Mouse (Mus musculus) G1E (cell line): Measurements from ENCODE around the gene Srrm3. TPM values are rescaled to one million over a fixed set of nuclear protein-coding genes. Genes with fewer than 3 reads are reported as not detected.

Experiments
- ATAC-seq: 2 replicates; pipeline ENCODE4 v1.8.0; 2016; ENCODE audit warnings: mild to moderate bottlenecking; ENCODE audit not compliant: insufficient number of reproducible peaks, poor library complexity, low FRiP score, severe bottlenecking; ENCODE audit errors: extremely low read depth
- DNase-seq: peaks from one replicate; pipeline ENCODE4 v3.0.0; 2012; ENCODE audit warnings: low spot score
- H3K27me3 ChIP-seq: 2 replicates; pipeline ENCODE4 v1.6.1; 2012; ENCODE audit warnings: mild to moderate bottlenecking, low read length, inconsistent platforms; ENCODE audit not compliant: insufficient read depth
- H3K36me3 ChIP-seq: replicated peaks from 2 replicates; pipeline ENCODE3; 2012; ENCODE audit warnings: mild to moderate bottlenecking, inconsistent platforms
- H3K4me1 ChIP-seq: 2 replicates; pipeline ENCODE4 v1.6.1; 2012; ENCODE audit warnings: low read depth, low read length, inconsistent platforms, mixed read lengths; ENCODE audit not compliant: insufficient read depth
- H3K4me3 ChIP-seq: 2 replicates; pipeline ENCODE4 v1.5.1; 2012; ENCODE audit warnings: low read depth, mild to moderate bottlenecking, inconsistent platforms, low read length, moderate library complexity, mixed read lengths
- H3K9me3 ChIP-seq: replicated peaks from 2 replicates; pipeline ENCODE4 v1.6.1; 2012; ENCODE audit warnings: inconsistent platforms
- CTCF ChIP-seq: IDR thresholded peaks from 2 replicates; pipeline ENCODE4 v1.5.1; 2012; ENCODE audit warnings: low read depth, low read length, inconsistent platforms, mixed read lengths
- GATA1 ChIP-seq: IDR thresholded peaks from 2 replicates; pipeline ENCODE4 v1.6.1; 2012; ENCODE audit warnings: borderline replicate concordance, low read length, inconsistent platforms, mixed read lengths
- GATA2 ChIP-seq: IDR thresholded peaks from 2 replicates; pipeline ENCODE4 v1.6.1; 2012; ENCODE audit warnings: low read depth, low read length, inconsistent platforms, borderline replicate concordance
- POLR2AphosphoS5 ChIP-seq: IDR thresholded peaks from 2 replicates; pipeline ENCODE4 v1.6.1; 2012; ENCODE audit warnings: low read depth, low read length, inconsistent platforms; ENCODE audit not compliant: insufficient replicate concordance
- TAL1 ChIP-seq: conservative IDR thresholded peaks from 2 replicates; pipeline ENCODE4 v1.6.1; 2012; ENCODE audit warnings: low read depth, low read length, inconsistent platforms, mixed read lengths
- polyA plus RNA-seq: library from polyadenylated mRNA; stranded (reverse); fragments of >175 nt; gene quantifications from 2 replicates; pipeline ENCODE4 v1.2.3, GENCODE M21; 2012
- total RNA-seq, 2 experiments: library from RNA; stranded (forward) in 1 of 2; stranded (reverse) in 1 of 2; fragments of 200-1000 nt in 1 of 2; fragments of >200 nt in 1 of 2; fragmentation: Nextera tagmentation in 1 of 2; gene quantifications; 2 replicates each; pipeline ENCODE4 v1.2.3; 2014 to 2017

Srrm3 gene
- total and polyA plus RNA-seq, 3 experiments, result 0.38 TPM; not detected in 2

GRCm38 (mm10) chr5:135917327-135918058, 110.8 kb downstream of the Srrm3 start:
- Histone ChIP-seq H3K4me3 (no peak overlapping the region), H3K9me3 (no peaks in the 10 kb centered on the region), H3K27me3 (no peaks in the 10 kb centered on the region), H3K4me1 (peaks cover 77% of the 10 kb centered on the region), H3K36me3 (peaks cover 98% of the 10 kb centered on the region)
- ATAC-seq (no peak), DNase-seq (no peak)
- TF ChIP-seq CTCF, result peak; percentile 21; the same call in 1 of the 2 replicates
- TF ChIP-seq TAL1, result no peak

DNA sequence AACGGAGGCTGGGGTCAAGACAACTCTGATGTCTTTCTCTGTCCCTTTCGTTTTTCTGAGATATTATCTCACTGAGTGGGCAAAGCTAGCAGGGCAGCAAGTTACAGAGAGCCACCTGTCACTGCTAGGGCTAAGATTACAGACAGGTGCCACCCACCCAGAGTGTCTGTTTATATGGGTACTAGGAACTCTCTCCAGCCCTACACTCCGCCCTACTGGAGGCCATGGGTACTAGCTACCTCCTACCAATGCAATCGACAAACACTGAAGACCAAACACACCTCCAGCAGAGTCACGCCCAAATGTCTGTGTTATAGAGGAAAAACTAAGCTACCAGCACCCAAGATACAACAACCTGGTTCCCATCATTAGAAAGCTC, 111.4 kb downstream of the Srrm3 start:
- Histone ChIP-seq H3K36me3 (peaks cover 98% of the 10 kb centered on the region), H3K9me3 (no peaks in the 10 kb centered on the region), H3K4me1 (peaks cover 76% of the 10 kb centered on the region), H3K27me3 (no peaks in the 10 kb centered on the region), H3K4me3 (no peak overlapping the region)
- DNase-seq, result no peak
- TF ChIP-seq TAL1 (no peak), GATA1 (no peak), POLR2AphosphoS5 (no peak), GATA2 (no peak), CTCF (no peak)
- no peak for ATAC-seq

GRCm38 (mm10) chr5:135918593-135918992, 111.9 kb downstream of the Srrm3 start:
- Histone ChIP-seq H3K27me3 (no peaks in the 10 kb centered on the region), H3K9me3 (no peaks in the 10 kb centered on the region), H3K36me3 (peaks cover 98% of the 10 kb centered on the region), H3K4me3 (no peak overlapping the region), H3K4me1 (peaks cover 73% of the 10 kb centered on the region)
- DNase-seq (no peak), ATAC-seq (no peak)
- no peak for TF ChIP-seq GATA1

DNA sequence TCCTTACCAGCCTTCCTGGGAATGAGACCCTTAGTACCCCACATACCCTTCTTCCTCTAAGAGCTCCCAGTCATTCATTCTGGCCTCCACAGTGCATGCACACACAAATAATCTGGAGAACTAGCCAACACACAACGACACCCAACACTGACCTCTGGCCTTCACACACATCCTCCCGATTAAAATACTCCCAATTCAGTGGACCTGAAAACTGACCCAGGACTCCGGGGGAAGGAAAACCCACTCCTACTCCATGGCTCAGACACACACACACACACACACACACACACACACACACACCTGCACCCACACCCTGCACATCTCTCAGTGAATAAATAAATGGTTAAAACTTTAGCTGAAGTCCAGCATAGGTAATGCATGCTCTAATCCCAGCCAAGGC, 113.2 kb downstream of the Srrm3 start:
- H3K4me1 ChIP-seq, result peaks cover 69% of the 10 kb centered on the region
- no peaks in the 10 kb centered on the region for H3K27me3 ChIP-seq
- H3K4me3 ChIP-seq, result no peak overlapping the region
- peaks cover 97% of the 10 kb centered on the region for H3K36me3 ChIP-seq
- TF ChIP-seq POLR2AphosphoS5, result no peak
- H3K9me3 ChIP-seq, result no peaks in the 10 kb centered on the region
- no peak for DNase-seq
- no peak for ATAC-seq

GRCm38 (mm10) chr5:135923901-135924300, 117.2 kb downstream of the Srrm3 start:
- no peak overlapping the region for H3K4me3 ChIP-seq
- H3K9me3 ChIP-seq, result no peaks in the 10 kb centered on the region
- H3K4me1 ChIP-seq, result peaks cover 67% of the 10 kb centered on the region
- no peak for TF ChIP-seq GATA1
- no peak for TF ChIP-seq CTCF
- TF ChIP-seq TAL1, result no peak
- no peak for TF ChIP-seq GATA2
- no peak for TF ChIP-seq POLR2AphosphoS5
- peaks cover 98% of the 10 kb centered on the region for H3K36me3 ChIP-seq
- DNase-seq, result no peak
- no peaks in the 10 kb centered on the region for H3K27me3 ChIP-seq
- no peak for ATAC-seq

Other genes starting within 250 kb of the Srrm3 start
- not detected in 2 replicates for gene Ccl26, start 243.3 kb upstream of the Srrm3 start, total RNA-seq (2014; fragmentation: Nextera tagmentation)
- gene Ccl26, start 243.3 kb upstream of the Srrm3 start, total RNA-seq (2017), result not detected in 2 replicates
- not detected in 2 replicates for gene Ccl26, start 243.3 kb upstream of the Srrm3 start, polyA plus RNA-seq
- gene Ccl24, start 233.8 kb upstream of the Srrm3 start, total RNA-seq (2014; fragmentation: Nextera tagmentation), result not detected in 2 replicates
- 0.12 TPM in 1 of 2 replicates, not detected in the other for gene Ccl24, start 233.8 kb upstream of the Srrm3 start, total RNA-seq (2017)
- gene Ccl24, start 233.8 kb upstream of the Srrm3 start, polyA plus RNA-seq, result not detected in 2 replicates
- 21.1 and 29.4 TPM in 2 replicates for gene Rhbdd2, start 174.3 kb upstream of the Srrm3 start, total RNA-seq (2014; fragmentation: Nextera tagmentation)
- 6.3 and 6.7 TPM in 2 replicates for gene Rhbdd2, start 174.3 kb upstream of the Srrm3 start, total RNA-seq (2017)
- gene Rhbdd2, start 174.3 kb upstream of the Srrm3 start, polyA plus RNA-seq, result 9.8 and 15.5 TPM in 2 replicates
- 26.7 and 38.1 TPM in 2 replicates for gene Por, start 136.9 kb upstream of the Srrm3 start, total RNA-seq (2014; fragmentation: Nextera tagmentation)
- gene Por, start 136.9 kb upstream of the Srrm3 start, total RNA-seq (2017), result 80.5 and 91.1 TPM in 2 replicates
- gene Por, start 136.9 kb upstream of the Srrm3 start, polyA plus RNA-seq, result 90.4 and 112 TPM in 2 replicates
- 8.5 and 17.8 TPM in 2 replicates for gene Tmem120a, start 62.4 kb upstream of the Srrm3 start, total RNA-seq (2014; fragmentation: Nextera tagmentation)
- 17.3 and 18.0 TPM in 2 replicates for gene Tmem120a, start 62.4 kb upstream of the Srrm3 start, total RNA-seq (2017)
- gene Tmem120a, start 62.4 kb upstream of the Srrm3 start, polyA plus RNA-seq, result 13.3 and 14.2 TPM in 2 replicates
- gene Styxl1, start 28.5 kb upstream of the Srrm3 start, total RNA-seq (2014; fragmentation: Nextera tagmentation), result 0.49 and 0.68 TPM in 2 replicates
- gene Styxl1, start 28.5 kb upstream of the Srrm3 start, total RNA-seq (2017), result 0.12 TPM in 1 of 2 replicates, not detected in the other
- not detected in 2 replicates for gene Styxl1, start 28.5 kb upstream of the Srrm3 start, polyA plus RNA-seq
- gene Mdh2, start 28.4 kb upstream of the Srrm3 start, total RNA-seq (2014; fragmentation: Nextera tagmentation), result 200 and 245 TPM in 2 replicates
- 141 and 153 TPM in 2 replicates for gene Mdh2, start 28.4 kb upstream of the Srrm3 start, total RNA-seq (2017)
- gene Mdh2, start 28.4 kb upstream of the Srrm3 start, polyA plus RNA-seq, result 664 and 799 TPM in 2 replicates
- not detected in 2 replicates for gene Hspb1, start 81.0 kb downstream of the Srrm3 start, total RNA-seq (2014; fragmentation: Nextera tagmentation)
- gene Hspb1, start 81.0 kb downstream of the Srrm3 start, total RNA-seq (2017), result 0.12 TPM in 1 of 2 replicates, not detected in the other
- gene Hspb1, start 81.0 kb downstream of the Srrm3 start, polyA plus RNA-seq, result not detected in 2 replicates
- gene Ywhag, start 127.7 kb downstream of the Srrm3 start, total RNA-seq (2014; fragmentation: Nextera tagmentation), result 168 and 200 TPM in 2 replicates
- gene Ywhag, start 127.7 kb downstream of the Srrm3 start, total RNA-seq (2017), result 73.5 and 99.8 TPM in 2 replicates
- gene Ywhag, start 127.7 kb downstream of the Srrm3 start, polyA plus RNA-seq, result 246 and 281 TPM in 2 replicates
- 9.1 and 16.4 TPM in 2 replicates for gene Ssc4d, start 167.6 kb downstream of the Srrm3 start, total RNA-seq (2014; fragmentation: Nextera tagmentation)
- gene Ssc4d, start 167.6 kb downstream of the Srrm3 start, total RNA-seq (2017), result 3.2 and 5.5 TPM in 2 replicates
- 1.1 and 1.5 TPM in 2 replicates for gene Ssc4d, start 167.6 kb downstream of the Srrm3 start, polyA plus RNA-seq
- not detected in 2 replicates for gene Zp3, start 173.2 kb downstream of the Srrm3 start, total RNA-seq (2014; fragmentation: Nextera tagmentation)
- gene Zp3, start 173.2 kb downstream of the Srrm3 start, total RNA-seq (2017), result not detected in 2 replicates
- not detected in 2 replicates for gene Zp3, start 173.2 kb downstream of the Srrm3 start, polyA plus RNA-seq
- gene Dtx2, start 187.9 kb downstream of the Srrm3 start, total RNA-seq (2014; fragmentation: Nextera tagmentation), result 18.4 and 25.6 TPM in 2 replicates
- 5.1 and 7.1 TPM in 2 replicates for gene Dtx2, start 187.9 kb downstream of the Srrm3 start, total RNA-seq (2017)
- gene Dtx2, start 187.9 kb downstream of the Srrm3 start, polyA plus RNA-seq, result 23.7 and 25.2 TPM in 2 replicates
- not detected in 2 replicates for gene Upk3b, start 231.6 kb downstream of the Srrm3 start, total RNA-seq (2014; fragmentation: Nextera tagmentation)
- 0.05 and 0.06 TPM in 2 replicates for gene Upk3b, start 231.6 kb downstream of the Srrm3 start, total RNA-seq (2017)
- 0.03 TPM in 1 of 2 replicates, not detected in the other for gene Upk3b, start 231.6 kb downstream of the Srrm3 start, polyA plus RNA-seq
- gene Upk3bl, start 247.6 kb downstream of the Srrm3 start, total RNA-seq (2014; fragmentation: Nextera tagmentation), result not detected in 2 replicates
- gene Upk3bl, start 247.6 kb downstream of the Srrm3 start, total RNA-seq (2017), result not detected in 2 replicates
- not detected in 2 replicates for gene Upk3bl, start 247.6 kb downstream of the Srrm3 start, polyA plus RNA-seq